Mouse (Mus musculus): ENCODE measurements at regions not wholly inside any gene's neighbourhood (a gene's known extent, or its start where the extent isn't known, plus 50 kb on each side); places are given as distances from the start of the nearest gene placed in this dataset.

GRCm38 (mm10) chr6:127251671-127251985 is 99.6 kb upstream of the Ccnd2 start:
- Histone ChIP-seq H3K9ac (replicated peaks; ENCODE audit: low read depth) (no peak overlapping the region), H3K4me3 (ENCODE audit: low read depth, low read length) (no peak overlapping the region), H3K9me3 (ENCODE audit: low read length) (no peaks in the 10 kb centered on the region), H3K4me1 (ENCODE audit: insufficient read depth, low read depth, low read length) (no peaks in the 10 kb centered on the region), H3K36me3 (ENCODE audit: insufficient read depth, low read length) (no peaks in the 10 kb centered on the region), H3K27ac (ENCODE audit: low read length) (no peak overlapping the region), H3K27me3 (replicated peaks; ENCODE audit: insufficient read depth, low read length) (no peaks in the 10 kb centered on the region), H3K4me2 (replicated peaks; ENCODE audit: low read depth, low read length) (no peak overlapping the region)
- DNase-seq (ENCODE audit: low spot score) (peak; percentile 14), ATAC-seq (no peak)
- no peak for TF ChIP-seq CTCF (IDR thresholded peaks at IDR 0.05)
- TF ChIP-seq EP300 (IDR thresholded peaks at IDR 0.05): no peak
- 4% methylated on average over 5 of the region's 5 CpGs for WGBS

- Histone ChIP-seq H3K4me2 (replicated peaks; ENCODE audit: low read depth, low read length) (no peak overlapping the region), H3K27ac (ENCODE audit: low read length) (no peak overlapping the region), H3K9ac (replicated peaks; ENCODE audit: low read depth) (no peak overlapping the region), H3K4me1 (ENCODE audit: insufficient read depth, low read depth, low read length) (no peaks in the 10 kb centered on the region), H3K27me3 (replicated peaks; ENCODE audit: insufficient read depth, low read length) (no peaks in the 10 kb centered on the region), H3K4me3 (ENCODE audit: low read depth, low read length) (no peak overlapping the region), H3K36me3 (ENCODE audit: insufficient read depth, low read length) (no peaks in the 10 kb centered on the region), H3K9me3 (ENCODE audit: low read length) (no peaks in the 10 kb centered on the region)
- TF ChIP-seq CTCF (IDR thresholded peaks at IDR 0.05): no peak
- TF ChIP-seq EP300 (IDR thresholded peaks at IDR 0.05): no peak
- DNase-seq (ENCODE audit: low spot score) (no peak), ATAC-seq (no peak)
- 7% methylated on average over 3 of the region's 3 CpGs for WGBS
These were observed 100.2 kb upstream of the Ccnd2 start for GRCm38 (mm10) chr6:127252000-127252721.

GRCm38 (mm10) chr6:127253935-127254334 is 101.9 kb upstream of the Ccnd2 start:
- Histone ChIP-seq H3K27ac (ENCODE audit: low read length) (no peak overlapping the region), H3K36me3 (ENCODE audit: insufficient read depth, low read length) (no peaks in the 10 kb centered on the region), H3K4me1 (ENCODE audit: insufficient read depth, low read depth, low read length) (no peaks in the 10 kb centered on the region), H3K9me3 (ENCODE audit: low read length) (no peaks in the 10 kb centered on the region), H3K4me2 (replicated peaks; ENCODE audit: low read depth, low read length) (no peak overlapping the region), H3K4me3 (ENCODE audit: low read depth, low read length) (no peak overlapping the region), H3K9ac (replicated peaks; ENCODE audit: low read depth) (no peak overlapping the region), H3K27me3 (replicated peaks; ENCODE audit: insufficient read depth, low read length) (no peaks in the 10 kb centered on the region)
- TF ChIP-seq CTCF (IDR thresholded peaks at IDR 0.05): no peak
- no peak for TF ChIP-seq EP300 (IDR thresholded peaks at IDR 0.05)
- peak; percentile 50 for DNase-seq (ENCODE audit: low spot score)
- WGBS: 65% methylated on average over 3 of the region's 3 CpGs
- ATAC-seq: no peak

GRCm38 (mm10) chr6:127263903-127264680 is 112.1 kb upstream of the Ccnd2 start:
- TF ChIP-seq CTCF (IDR thresholded peaks at IDR 0.05) (no peak), EP300 (IDR thresholded peaks at IDR 0.05) (no peak)
- no peak overlapping the region for H3K4me2 ChIP-seq (replicated peaks; ENCODE audit: low read depth, low read length)
- no peak overlapping the region for H3K9ac ChIP-seq (replicated peaks; ENCODE audit: low read depth)
- ATAC-seq: no peak
- H3K27me3 ChIP-seq (replicated peaks; ENCODE audit: insufficient read depth, low read length): no peaks in the 10 kb centered on the region
- peaks cover 4% of the 10 kb centered on the region for H3K4me1 ChIP-seq (ENCODE audit: insufficient read depth, low read depth, low read length)
- 48% methylated on average over 5 of the region's 5 CpGs for WGBS
- no peaks in the 10 kb centered on the region for H3K9me3 ChIP-seq (ENCODE audit: low read length)
- no peak overlapping the region for H3K27ac ChIP-seq (ENCODE audit: low read length)
- no peaks in the 10 kb centered on the region for H3K36me3 ChIP-seq (ENCODE audit: insufficient read depth, low read length)
- no peak overlapping the region for H3K4me3 ChIP-seq (ENCODE audit: low read depth, low read length)
- no peak for DNase-seq (ENCODE audit: low spot score)

DNA sequence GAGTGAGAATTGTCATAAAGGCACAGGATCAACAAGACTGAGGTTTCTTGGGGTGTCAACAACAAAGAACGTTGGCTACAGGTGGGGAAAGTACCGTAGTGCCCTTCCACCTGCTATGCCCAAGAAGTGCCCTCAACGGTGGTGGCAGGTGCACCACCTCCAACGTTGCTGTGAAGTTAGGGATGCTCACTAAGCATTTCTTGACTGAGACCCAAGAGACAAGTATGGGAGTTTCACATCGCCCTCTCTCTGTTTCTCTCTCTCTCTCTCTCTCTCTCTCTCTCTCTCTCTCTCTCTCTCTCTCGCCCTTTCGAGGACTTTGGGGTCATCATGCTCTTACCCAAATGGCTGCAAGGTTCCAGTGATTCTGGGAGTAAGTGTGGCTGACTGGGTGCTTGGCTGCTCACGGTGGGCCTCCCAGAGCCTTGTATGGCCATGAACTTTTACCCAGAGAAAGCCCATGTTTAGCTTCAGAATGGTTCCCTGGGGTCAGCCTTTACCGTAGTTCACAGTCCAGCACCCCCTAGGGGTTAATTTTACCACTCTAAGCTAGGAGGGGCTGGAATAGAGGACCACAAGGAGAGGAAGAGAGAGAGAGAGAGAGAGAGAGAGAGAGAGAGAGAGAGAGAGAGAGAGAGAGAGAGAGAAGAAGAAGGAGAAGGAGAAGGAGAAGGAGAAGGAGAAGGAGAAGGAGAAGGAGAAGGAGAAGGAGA is 113.2 kb upstream of the Ccnd2 start:
- no peak for ATAC-seq
- H3K4me2 ChIP-seq (replicated peaks; ENCODE audit: low read depth, low read length): no peak overlapping the region
- no peak overlapping the region for H3K9ac ChIP-seq (replicated peaks; ENCODE audit: low read depth)
- no peaks in the 10 kb centered on the region for H3K36me3 ChIP-seq (ENCODE audit: insufficient read depth, low read length)
- H3K27me3 ChIP-seq (replicated peaks; ENCODE audit: insufficient read depth, low read length): no peaks in the 10 kb centered on the region
- TF ChIP-seq EP300 (IDR thresholded peaks at IDR 0.05) (no peak), CTCF (IDR thresholded peaks at IDR 0.05) (no peak)
- H3K9me3 ChIP-seq (ENCODE audit: low read length): no peaks in the 10 kb centered on the region
- no peak overlapping the region for H3K27ac ChIP-seq (ENCODE audit: low read length)
- DNase-seq (ENCODE audit: low spot score): no peak
- peaks cover 4% of the 10 kb centered on the region for H3K4me1 ChIP-seq (ENCODE audit: insufficient read depth, low read depth, low read length)
- WGBS: 66% methylated on average over 9 of the region's 9 CpGs
- H3K4me3 ChIP-seq (ENCODE audit: low read depth, low read length): no peak overlapping the region

Data from lung, postnatal 0 days (tissue).